Mouse (Mus musculus) left cerebral cortex, adult 6 months (tissue): ENCODE measurements around the gene Agps. TPM values are rescaled to one million over a fixed set of nuclear protein-coding genes. Genes with fewer than 3 reads are reported as not detected.

Experiments used
- long read RNA-seq, 2 experiments: library from polyadenylated mRNA; unstranded; transcript quantifications; one replicate each; pipeline ENCODE4 v2.0.0; 2019 to 2020
- polyA plus RNA-seq: library from polyadenylated mRNA; unstranded; fragments of <200 nt; fragmentation: Nextera tagmentation; gene quantifications from 2 replicates; pipeline ENCODE4 v1.2.3, GENCODE M21; 2021

Gene Agps
- polyA plus RNA-seq = 2.6 and 5.6 TPM in 2 replicates
- long read RNA-seq, experiment 1, full-length matches to known transcripts = 9 of 24 reads
- long read RNA-seq, experiment 1, partial matches to known transcripts = 4 of 24 reads
- long read RNA-seq, experiment 1, other reads (novel, unspliced or antisense) = 11 of 24 reads
- long read RNA-seq, experiment 2, partial matches to known transcripts = 1 of 12 reads
- long read RNA-seq, experiment 2, other reads (novel, unspliced or antisense) = 11 of 12 reads

DNA sequence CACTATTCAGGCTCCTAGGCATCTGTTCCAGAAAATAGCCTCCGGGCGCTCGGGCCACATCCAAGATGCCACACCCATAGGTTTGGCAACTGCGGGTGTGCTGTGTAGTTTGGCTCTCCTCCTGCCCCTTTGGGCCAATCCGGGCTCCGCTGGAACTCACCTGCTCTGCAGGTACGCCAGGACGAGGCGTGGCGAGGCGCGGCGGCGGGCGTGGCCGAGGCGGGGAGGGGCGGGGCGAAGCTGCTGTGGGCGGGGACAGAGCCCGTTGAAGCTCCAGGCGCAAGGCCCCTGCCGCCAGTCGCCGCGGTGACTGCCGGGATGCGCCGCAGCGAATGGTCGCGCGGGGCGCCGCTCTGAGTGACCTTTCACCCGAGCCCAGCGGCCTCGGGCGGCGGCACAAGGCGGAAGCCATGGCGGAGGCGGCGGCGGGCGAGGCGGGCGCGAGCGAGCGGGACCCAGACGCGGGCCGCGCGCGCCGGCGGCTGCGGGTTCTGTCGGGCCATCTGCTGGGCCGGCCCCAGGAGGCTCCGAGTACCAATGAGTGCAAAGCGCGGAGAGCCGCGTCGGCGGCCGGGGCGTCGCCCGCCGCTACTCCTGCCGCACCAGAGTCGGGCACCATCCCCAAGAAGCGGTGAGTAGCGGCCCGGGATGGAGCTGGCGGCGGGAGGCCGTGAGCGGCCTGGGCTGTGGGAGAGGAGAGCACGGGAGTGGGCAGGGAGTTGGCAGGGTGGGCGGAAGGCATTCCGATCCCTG, at the start of gene Agps:
Gene Agps, plus strand, starts transcription at position 297 of the 753 bp plus-strand sequence.

DNA sequence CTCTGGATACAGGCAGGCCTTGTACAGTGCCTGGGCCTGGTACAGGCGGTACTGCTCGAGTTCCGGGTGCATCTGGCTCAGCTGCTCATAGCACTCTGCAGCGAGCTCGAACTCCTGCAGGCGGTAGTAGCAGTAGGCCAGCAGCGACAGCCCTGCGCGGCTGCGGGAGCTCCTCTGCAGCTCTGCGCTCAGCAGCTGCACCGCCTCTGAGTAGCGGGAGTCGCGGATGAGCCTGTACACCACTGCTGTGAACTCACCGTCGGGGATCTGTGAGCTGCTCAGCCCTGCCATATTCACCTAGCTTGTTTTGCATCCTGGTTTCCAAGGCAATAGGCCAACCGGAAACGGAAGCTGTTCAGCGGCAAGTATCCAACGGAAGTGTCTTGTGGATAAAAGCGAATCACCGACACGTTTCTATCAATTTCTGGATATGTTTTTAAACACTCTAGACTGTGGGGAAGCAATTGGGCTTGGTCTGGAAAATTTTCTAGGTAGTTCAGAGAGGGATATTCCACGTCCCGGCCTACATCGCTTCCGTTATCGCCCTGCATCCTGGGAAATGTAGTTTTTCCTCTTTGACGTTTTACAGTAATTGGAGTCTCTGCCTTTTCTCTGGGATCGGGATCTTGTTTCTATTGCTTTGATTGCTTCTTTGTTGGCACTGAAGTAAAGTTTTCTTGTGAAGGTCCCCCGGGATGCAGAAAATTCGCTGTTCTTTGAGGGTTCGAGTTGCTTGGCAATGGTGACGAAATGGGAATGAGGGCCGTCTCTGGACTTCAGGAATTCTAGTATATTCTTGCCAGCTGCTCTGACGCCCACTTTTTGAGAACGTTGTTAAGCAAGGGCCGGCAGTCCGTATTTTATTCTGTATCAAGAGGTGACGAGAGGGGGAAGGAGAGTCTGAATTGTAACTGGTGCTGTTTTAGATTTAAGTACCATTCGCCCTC, 106.4 kb downstream of the Agps start, which contains the start of gene Ttc30b:
Gene Ttc30b, minus strand, starts transcription at position 469 of the 947 bp plus-strand sequence.

DNA sequence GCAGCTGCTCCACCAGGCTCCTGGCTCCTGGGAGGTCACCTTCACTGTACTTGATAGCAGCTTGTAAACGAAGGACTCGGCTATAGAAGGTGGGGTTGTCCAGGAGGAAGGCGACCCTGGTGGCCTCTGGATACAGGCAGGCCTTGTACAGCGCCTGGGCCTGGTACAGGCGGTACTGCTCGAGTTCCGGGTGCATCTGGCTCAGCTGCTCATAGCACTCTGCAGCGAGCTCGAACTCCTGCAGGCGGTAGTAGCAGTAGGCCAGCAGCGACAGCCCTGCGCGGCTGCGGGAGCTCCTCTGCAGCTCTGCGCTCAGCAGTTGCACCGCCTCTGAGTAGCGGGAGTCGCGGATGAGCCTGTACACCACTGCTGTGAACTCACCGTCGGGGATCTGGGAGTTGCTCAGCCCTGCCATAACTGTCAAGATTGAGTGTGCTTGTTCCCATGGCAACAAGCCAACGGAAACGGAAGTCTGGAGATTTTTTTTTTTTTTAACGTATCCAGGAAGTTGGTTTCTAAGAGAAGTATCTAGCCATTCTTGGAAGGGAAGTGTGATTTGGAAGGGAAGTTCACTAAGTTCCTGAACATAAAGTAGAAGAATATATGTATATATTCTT, 145.9 kb downstream of the Agps start, which contains the start of gene Ttc30a2:
Gene Ttc30a2, minus strand, starts transcription at position 419 of the 617 bp plus-strand sequence.

Other genes with a start within 250 kb of the Agps start
- 15.4 and 21.3 TPM in 2 replicates for gene Hnrnpa3, start 172.9 kb upstream of the Agps start, polyA plus RNA-seq
- 13.9 and 14.9 TPM in 2 replicates for gene Nfe2l2, start 127.5 kb upstream of the Agps start, polyA plus RNA-seq
- gene Ttc30b, start 106.4 kb downstream of the Agps start, polyA plus RNA-seq = 11.8 and 16.3 TPM in 2 replicates
- 0.14 TPM in 1 of 2 replicates, not detected in the other for gene Ttc30a2, start 146.0 kb downstream of the Agps start, polyA plus RNA-seq
- gene Ttc30a1, start 149.8 kb downstream of the Agps start, polyA plus RNA-seq = 2.3 and 3.2 TPM in 2 replicates